Mouse (Mus musculus) CH12.LX (cell line): ENCODE measurements at regions not wholly inside any gene's neighbourhood (a gene's known extent, or its start where the extent isn't known, plus 50 kb on each side); places are given as distances from the start of the nearest gene placed in this dataset.

Source experiments
- DNase-seq: peaks from one replicate; pipeline ENCODE4 v3.0.0-alpha.2; 2013; ENCODE audit errors: extremely low read depth
- H3K27ac ChIP-seq: 2 replicates; pipeline ENCODE4 v1.5.1; 2012; ENCODE audit warnings: low read depth, mild to moderate bottlenecking, control low read depth, moderate library complexity; ENCODE audit not compliant: insufficient read depth
- H3K27me3 ChIP-seq: replicated peaks from 2 replicates; pipeline ENCODE3; 2012; ENCODE audit warnings: inconsistent platforms
- H3K36me3 ChIP-seq, 2 experiments: replicated peaks in 1 of 2; 2 replicates each; pipeline versions ENCODE3 to v1.6.1; 2012; ENCODE audit warnings: inconsistent platforms in 1 of 2, low read length in 1 of 2, mild to moderate bottlenecking in 1 of 2, mixed read lengths in 1 of 2, moderate library complexity in 1 of 2; ENCODE audit not compliant: control insufficient read depth in 1 of 2, insufficient read depth in 1 of 2
- H3K4me1 ChIP-seq, 2 experiments: 2 replicates each; pipeline ENCODE4 v1.6.1; 2012; ENCODE audit warnings: inconsistent platforms in 1 of 2, moderate library complexity in 1 of 2; ENCODE audit not compliant: insufficient read depth in 2 of 2, control insufficient read depth in 1 of 2
- H3K4me2 ChIP-seq: 2 replicates; pipeline ENCODE4 v1.6.1; 2012; ENCODE audit warnings: low read depth, mild to moderate bottlenecking, control low read depth; ENCODE audit not compliant: poor library complexity, insufficient read depth, severe bottlenecking
- H3K4me3 ChIP-seq, 3 experiments: fragments of 150-350 bp in 1 of 3; sonication (generic) in 1 of 3; replicated peaks in 1 of 3; 2 replicates each; pipeline versions ENCODE3 to v1.5.1; 2011 to 2012; ENCODE audit warnings: low read depth in 2 of 3, low read length in 2 of 3, mild to moderate bottlenecking in 2 of 3, moderate library complexity in 2 of 3, control low read depth in 1 of 3, improper control_type of control experiment in 1 of 3, inconsistent platforms in 1 of 3, mixed read lengths in 1 of 3; ENCODE audit not compliant: poor library complexity in 1 of 3
- H3K79me2 ChIP-seq: replicated peaks from 2 replicates; pipeline ENCODE4 v1.6.1; 2012; ENCODE audit warnings: mild to moderate bottlenecking, moderate library complexity; ENCODE audit not compliant: control insufficient read depth, poor library complexity, insufficient read depth, severe bottlenecking; ENCODE audit errors: extremely low read depth
- H3K9ac ChIP-seq: 2 replicates; pipeline ENCODE4 v1.6.1; 2012; ENCODE audit warnings: low read depth, mild to moderate bottlenecking, control low read depth, moderate library complexity; ENCODE audit not compliant: insufficient read depth
- H3K9me3 ChIP-seq: replicated peaks from 2 replicates; pipeline ENCODE3; 2012; ENCODE audit warnings: low read length, inconsistent platforms, mixed read lengths
- BHLHE40 ChIP-seq: IDR thresholded peaks from 2 replicates; pipeline ENCODE4 v1.6.1; 2011; ENCODE audit warnings: mild to moderate bottlenecking, low read depth, low read length, improper control_type of control experiment
- CHD1 ChIP-seq: IDR thresholded peaks from 2 replicates; pipeline ENCODE4 v1.6.1; 2012; ENCODE audit warnings: low read depth, low read length, improper control_type of control experiment, inconsistent platforms
- CHD2 ChIP-seq: IDR thresholded peaks from 2 replicates; pipeline ENCODE4 v1.6.1; 2011; ENCODE audit warnings: low read length, improper control_type of control experiment
- CTCF ChIP-seq, 2 experiments: IDR thresholded peaks in 1 of 2; conservative IDR thresholded peaks in 1 of 2; 2 replicates each; pipeline ENCODE4 v1.5.1; 2011 to 2012; ENCODE audit warnings: low read depth in 2 of 2, low read length in 2 of 2, improper control_type of control experiment in 1 of 2, inconsistent platforms in 1 of 2, mild to moderate bottlenecking in 1 of 2, moderate library complexity in 1 of 2
- E2F4 ChIP-seq: IDR thresholded peaks from 2 replicates; pipeline ENCODE4 v1.6.1; 2011; ENCODE audit warnings: low read depth, low read length, improper control_type of control experiment; ENCODE audit not compliant: insufficient replicate concordance
- ELF1 ChIP-seq: IDR thresholded peaks from 2 replicates; pipeline ENCODE4 v1.6.1; 2014; ENCODE audit warnings: low read depth, mild to moderate bottlenecking, inconsistent platforms, low read length, improper control_type of control experiment
- EP300 ChIP-seq: IDR thresholded peaks from 2 replicates; pipeline ENCODE4 v1.6.1; 2011; ENCODE audit warnings: low read length, improper control_type of control experiment
- ETS1 ChIP-seq: conservative IDR thresholded peaks from 2 replicates; pipeline ENCODE4 v1.6.1; 2012; ENCODE audit warnings: low read depth, mild to moderate bottlenecking, inconsistent platforms, low read length, improper control_type of control experiment, moderate library complexity
- GABPA ChIP-seq: IDR thresholded peaks from 2 replicates; pipeline ENCODE4 v1.6.1; 2012; ENCODE audit warnings: low read depth, low read length, improper control_type of control experiment, inconsistent platforms; ENCODE audit not compliant: insufficient replicate concordance
- IRF4 ChIP-seq: IDR thresholded peaks from 2 replicates; pipeline ENCODE4 v1.6.1; 2014; ENCODE audit warnings: low read depth, mild to moderate bottlenecking, inconsistent platforms, low read length, improper control_type of control experiment
- JUN ChIP-seq: IDR thresholded peaks from 2 replicates; pipeline ENCODE4 v1.6.1; 2011; ENCODE audit warnings: low read depth, mild to moderate bottlenecking, low read length, improper control_type of control experiment, moderate library complexity; ENCODE audit not compliant: insufficient read depth
- MYC ChIP-seq: IDR thresholded peaks from 2 replicates; pipeline ENCODE4 v1.6.1; 2011; ENCODE audit warnings: low read depth, mild to moderate bottlenecking, improper control_type of control experiment, low read length
- RCOR1 ChIP-seq: conservative IDR thresholded peaks from 2 replicates; pipeline ENCODE4 v1.6.1; 2012; ENCODE audit warnings: low read depth, mild to moderate bottlenecking, inconsistent platforms, low read length, improper control_type of control experiment
- SIN3A ChIP-seq: IDR thresholded peaks from 2 replicates; pipeline ENCODE4 v1.6.1; 2012; ENCODE audit warnings: low read length, improper control_type of control experiment, inconsistent platforms
- SMC3 ChIP-seq: IDR thresholded peaks from 2 replicates; pipeline ENCODE4 v1.6.1; 2011; ENCODE audit warnings: low read depth, low read length, improper control_type of control experiment
- TBP ChIP-seq: conservative IDR thresholded peaks from 2 replicates; pipeline ENCODE4 v1.6.1; 2011; ENCODE audit warnings: low read depth, low read length, improper control_type of control experiment
- USF2 ChIP-seq: conservative IDR thresholded peaks from 2 replicates; pipeline ENCODE4 v1.6.1; 2011; ENCODE audit warnings: low read depth, low read length, improper control_type of control experiment
- ZNF384 ChIP-seq: IDR thresholded peaks from 2 replicates; pipeline ENCODE4 v1.6.1; 2012; ENCODE audit warnings: low read depth, low read length, improper control_type of control experiment, inconsistent platforms
- dilution Hi-C: fragments of 300-500 bp; cut with MboI; formaldehyde crosslinking; loops from 2 replicates; pipeline ENCODE4 v1.14.3; 2020; ENCODE audit warnings: low sequenced_read_pairs; ENCODE audit not compliant: extremely low pct_unique_long_range_greater_than_20kb, extremely low pct_ligation_motif_present
- in situ Hi-C: fragments of 300-500 bp; cut with MboI; formaldehyde crosslinking; loops from 3 replicates; pipeline ENCODE4 v1.14.3; 2019; ENCODE audit warnings: low sequenced_read_pairs, low pct_ligation_motif_present, low pct_unique_long_range_greater_than_20kb, mixed read lengths

- H3K27ac ChIP-seq: no peak overlapping the region
- H3K4me1 ChIP-seq: peaks cover 6 to 10% of the 10 kb centered on the region in 2 experiments; a peak in 3 of 4 replicates
- in situ Hi-C loops: no loop called here
- dilution Hi-C loops: no loop called here
- H3K36me3 ChIP-seq: no peaks in the 10 kb centered on the region
- peaks cover 10% of the 10 kb centered on the region for H3K27me3 ChIP-seq
- no peak overlapping the region for H3K4me3 ChIP-seq
- no peak for DNase-seq
- H3K4me2 ChIP-seq: no peak overlapping the region
- TF ChIP-seq E2F4 (no peak), JUN (no peak), EP300 (no peak), GABPA (no peak), CHD1 (no peak), IRF4 (no peak), MYC (no peak), SIN3A (no peak), CHD2 (no peak), TBP (no peak), ETS1 (no peak), USF2 (no peak), ZNF384 (no peak), ELF1 (no peak), BHLHE40 (no peak)
- no peak overlapping the region for H3K9ac ChIP-seq
- no peaks in the 10 kb centered on the region for H3K79me2 ChIP-seq
- H3K9me3 ChIP-seq: no peaks in the 10 kb centered on the region
Observed at GRCm38 (mm10) chr11:66836633-66837380, 75.0 kb upstream of the Pirt start.

- H3K9ac ChIP-seq: no peak overlapping the region
- H3K4me2 ChIP-seq: no peak overlapping the region
- H3K9me3 ChIP-seq: peaks cover 7% of the 10 kb centered on the region
- H3K36me3 ChIP-seq: no peaks in the 10 kb centered on the region
- DNase-seq: no peak
- no peak overlapping the region for H3K4me3 ChIP-seq
- in situ Hi-C loops: no loop called here
- peak in 1 of 2 experiments; percentile 42; a peak in 2 of 4 replicates for TF ChIP-seq CTCF (conservative IDR thresholded peaks at IDR 0.05 in 1 of 2, IDR thresholded peaks at IDR 0.05 in 1 of 2; ENCODE audit: low read depth in 2 of 2, low read length in 2 of 2)
- TF ChIP-seq RCOR1: no peak
- TF ChIP-seq SMC3: peak; percentile 23; the same call in 1 of the 2 replicates
- TF ChIP-seq, all 38 proteins: peak for 2
- H3K4me1 ChIP-seq: peaks cover 0 to 14% of the 10 kb centered on the region in 2 experiments; a peak in 2 of 4 replicates
- H3K27ac ChIP-seq: no peak overlapping the region
- peaks cover 1% of the 10 kb centered on the region for H3K27me3 ChIP-seq
- dilution Hi-C loops: no loop called here
- no peaks in the 10 kb centered on the region for H3K79me2 ChIP-seq
Observed at GRCm38 (mm10) chr11:66845238-66845637, 66.5 kb upstream of the Pirt start.
